Mouse (Mus musculus) gastrocnemius, postnatal 36 days (tissue): ENCODE data around the gene Mrpl2. TPM values are rescaled to one million over a fixed set of nuclear protein-coding genes. Genes with fewer than 3 reads are reported as not detected.

Source experiments
- DNase-seq, 2 experiments: peaks; one replicate each; pipeline ENCODE4 v3.0.0; 2022
- intact Hi-C: fragments of 180-260 bp; cut with DNase I; formaldehyde crosslinking; loops from one replicate; pipeline ENCODE4 v1.15.1; 2025
- long read RNA-seq, 2 experiments: library from polyadenylated mRNA; stranded (forward); transcript quantifications; one replicate each; pipeline ENCODE4 v2.0.0; 2021
- total RNA-seq, 2 experiments: library from RNA; stranded (reverse); gene quantifications; 2 replicates each; pipeline ENCODE4 v1.2.3; 2021

The Mrpl2 gene
- 100 to 1,000 TPM in 1 of 2 experiments, 10 to 100 TPM in 1; 99.4 to 102 TPM for total RNA-seq
- long read RNA-seq, experiment 1, transcript Mrpl2-201 (7 exons, 1,031 nt): major isoform, 96 of 111 reads
- long read RNA-seq, experiment 1, partial matches to known transcripts: 4 of 111 reads
- long read RNA-seq, experiment 1, other reads (novel, unspliced or antisense): 8 of 111 reads
- long read RNA-seq, experiment 2, transcript Mrpl2-201 (7 exons, 1,031 nt): major isoform, 119 of 158 reads
- long read RNA-seq, experiment 2, partial matches to known transcripts: 5 of 158 reads
- long read RNA-seq, experiment 2, other reads (novel, unspliced or antisense): 29 of 158 reads

DNA sequence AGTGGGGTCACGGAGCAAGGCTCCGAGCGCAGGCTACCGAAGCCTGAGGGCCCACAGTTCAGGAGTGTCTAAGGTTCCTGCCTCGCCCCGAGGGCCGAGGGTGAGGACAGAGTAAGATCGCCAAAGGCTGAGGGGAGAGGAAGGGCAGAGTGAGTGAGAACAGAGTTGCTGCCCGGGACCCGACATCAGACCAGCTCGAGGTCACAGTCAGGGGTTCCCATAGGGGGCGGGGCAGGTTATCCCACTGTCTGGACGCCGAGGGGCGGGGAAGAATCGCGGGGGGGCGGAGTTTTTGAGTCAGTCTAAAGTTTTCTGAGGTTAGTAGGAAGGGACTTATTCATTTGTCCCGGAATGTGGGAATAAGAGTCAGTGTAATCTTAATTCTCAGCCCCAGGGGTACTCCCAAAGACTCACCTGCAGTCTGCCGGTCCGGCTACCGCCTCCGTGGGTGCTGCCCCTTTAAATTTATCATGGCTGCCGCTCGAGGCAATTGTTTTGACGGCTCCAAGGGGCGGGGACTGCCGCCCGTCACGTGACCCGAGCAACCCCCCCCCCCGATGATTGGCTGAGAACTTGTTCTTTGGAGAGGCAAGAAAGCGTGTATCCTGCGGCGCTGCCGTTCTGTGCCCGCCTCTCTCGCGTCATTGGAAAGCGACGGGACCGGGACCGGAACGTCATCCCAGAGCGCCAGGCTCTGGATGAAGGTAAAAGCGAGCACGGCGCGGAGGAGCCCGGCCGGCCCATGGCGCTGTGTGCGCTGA is at the start of gene Mrpl2, which contains the start of gene Klc4:
Gene Mrpl2, plus strand, starts transcription at position 669 of the 761 bp plus-strand sequence.
Gene Klc4, minus strand, starts transcription at position 462 of the 761 bp plus-strand sequence.
- DNase-seq: peak; percentile 97 to 99
- intact Hi-C loops: no loop called here

DNA sequence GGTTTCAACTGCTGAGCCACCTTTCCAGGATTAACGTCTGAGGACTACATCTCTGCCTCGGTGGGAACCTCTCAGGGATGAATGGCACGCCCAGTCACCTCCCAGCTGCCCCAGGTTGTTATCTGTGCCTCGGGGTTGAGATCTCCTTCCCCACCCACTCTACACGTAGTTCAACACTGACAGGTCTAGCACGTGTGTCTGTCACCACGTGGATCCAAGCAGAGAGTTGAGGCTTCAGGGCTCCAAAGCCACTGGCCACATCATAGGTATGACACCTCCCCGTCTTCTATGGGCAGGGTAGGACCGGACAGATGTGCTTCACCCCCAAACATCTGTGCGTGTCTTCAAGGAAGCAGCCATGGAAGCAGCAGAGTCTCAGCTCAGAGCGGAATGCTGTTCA is 48.1 kb upstream of the Mrpl2 start:
- no peak for DNase-seq
- intact Hi-C loops: no loop called here

DNA sequence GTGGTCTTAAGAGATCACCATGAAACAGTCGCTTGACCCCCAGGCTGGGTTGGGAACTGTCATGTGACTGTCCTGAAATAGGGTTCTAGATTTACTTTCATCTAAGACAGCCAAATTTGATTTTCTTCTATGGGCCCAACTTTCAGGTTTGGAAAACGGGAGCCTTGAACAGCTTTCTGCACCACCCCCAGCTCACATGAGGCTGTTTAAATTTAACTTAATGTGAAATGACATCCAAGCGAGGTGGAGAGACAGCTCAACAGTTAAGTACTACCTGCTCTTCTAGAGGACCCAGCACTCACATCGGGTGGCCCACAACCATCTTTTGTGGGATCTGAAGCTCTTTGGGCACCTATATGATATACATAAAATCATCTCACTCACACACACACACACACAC is 47.1 kb upstream of the Mrpl2 start:
- DNase-seq: no peak
- intact Hi-C loops: no loop called here

DNA sequence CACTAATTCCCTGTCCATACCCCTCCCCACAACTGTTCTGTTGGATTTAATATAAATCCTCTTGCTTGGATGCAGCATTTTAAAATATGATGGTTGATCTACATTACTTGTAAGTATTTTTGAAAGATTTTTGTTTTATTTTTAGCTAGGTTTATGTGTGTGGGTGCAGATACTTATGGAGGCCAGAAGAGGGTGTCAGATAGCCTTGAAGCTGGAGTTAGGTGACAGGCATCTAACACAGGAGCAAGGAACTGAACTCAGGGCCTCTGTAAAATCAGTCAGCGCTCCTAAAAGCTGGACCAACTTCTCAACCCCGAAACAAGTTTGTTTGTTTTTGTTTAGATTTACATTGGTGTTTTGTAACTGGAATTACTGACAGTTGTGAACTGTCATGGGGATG is 45.5 kb upstream of the Mrpl2 start:
- intact Hi-C loops: no loop called here
- DNase-seq: no peak

DNA sequence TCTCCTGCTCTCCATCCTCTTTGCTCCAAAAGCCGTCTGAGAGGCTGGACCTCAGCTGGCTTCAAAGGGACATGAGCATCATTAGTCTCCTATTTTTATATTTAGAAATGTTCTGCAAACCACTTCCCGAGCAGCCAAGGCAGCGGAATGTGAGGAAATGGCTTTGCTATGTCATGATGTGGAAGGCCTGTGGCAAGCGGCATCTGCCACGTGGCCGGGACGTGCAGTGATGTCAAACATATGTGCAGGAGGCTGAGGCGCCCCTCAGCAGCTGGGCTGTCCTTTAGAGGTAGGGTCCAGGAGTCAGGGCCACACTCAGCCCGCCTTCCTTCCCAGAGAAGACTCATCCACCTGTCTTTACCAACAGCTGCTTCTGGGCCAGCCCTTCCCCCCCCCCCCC is 43.8 kb upstream of the Mrpl2 start:
- no peak for DNase-seq
- intact Hi-C loops: no loop called here

DNA sequence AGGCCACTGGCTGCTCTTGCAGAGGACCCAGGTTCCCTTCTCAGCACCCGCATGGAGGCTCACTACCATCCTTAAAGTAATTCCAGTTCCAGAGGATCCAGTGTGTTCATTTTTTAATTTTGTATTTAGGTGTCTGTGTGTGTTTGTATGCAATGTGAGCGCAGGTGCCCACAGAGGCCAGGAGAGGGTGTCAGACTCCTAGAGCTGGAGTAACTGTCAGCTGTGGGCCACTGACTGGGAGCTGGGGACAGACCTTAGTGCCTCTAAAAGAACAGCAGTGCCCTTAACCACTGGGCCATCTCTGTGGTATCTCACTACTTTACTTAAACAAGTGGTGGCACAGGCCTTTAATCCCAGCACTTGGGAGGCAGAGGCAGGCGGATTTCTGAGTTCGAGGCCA is 42.8 kb upstream of the Mrpl2 start:
- intact Hi-C loops: no loop called here
- no peak for DNase-seq

DNA sequence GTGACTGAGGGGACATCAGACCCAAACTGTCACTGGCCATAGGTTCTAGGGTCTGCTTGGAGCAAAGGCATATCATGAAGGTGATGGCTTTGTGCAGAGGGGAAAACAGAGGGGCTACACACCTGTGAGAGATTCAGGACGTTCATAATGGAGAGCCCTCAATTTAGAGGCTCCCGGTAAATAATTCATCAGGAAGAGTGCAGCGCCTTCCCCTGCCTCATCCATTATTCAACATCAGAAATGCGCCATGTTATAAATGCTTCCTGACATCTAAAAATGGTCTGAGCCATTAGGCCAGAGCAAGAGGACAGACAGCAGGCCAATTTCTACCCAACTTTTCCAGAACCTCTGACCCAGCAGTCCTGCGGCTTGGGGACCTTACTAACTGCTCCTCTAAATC is 40.9 kb upstream of the Mrpl2 start:
- intact Hi-C loops: no loop called here
- no peak for DNase-seq

DNA sequence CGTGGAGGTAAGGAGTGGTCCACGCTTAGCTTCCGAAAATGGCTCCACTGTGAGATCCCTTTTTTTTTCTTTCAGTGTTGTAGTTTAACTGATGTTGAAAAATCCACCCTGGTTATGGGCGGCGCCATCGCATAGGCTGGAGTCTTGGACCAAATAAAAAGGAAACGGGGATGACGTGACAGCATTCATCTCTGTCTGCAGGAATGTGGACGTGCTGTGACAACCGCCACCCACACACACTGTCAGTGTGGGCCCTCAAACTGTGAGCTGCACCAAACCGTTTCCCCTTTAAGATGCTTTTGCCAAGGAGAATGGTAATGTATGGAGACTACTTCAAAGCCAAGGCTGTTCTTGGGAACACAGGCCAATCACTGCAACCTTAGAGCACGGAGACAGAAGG is 40.0 kb upstream of the Mrpl2 start:
- intact Hi-C loops: no loop called here
- no peak for DNase-seq

DNA sequence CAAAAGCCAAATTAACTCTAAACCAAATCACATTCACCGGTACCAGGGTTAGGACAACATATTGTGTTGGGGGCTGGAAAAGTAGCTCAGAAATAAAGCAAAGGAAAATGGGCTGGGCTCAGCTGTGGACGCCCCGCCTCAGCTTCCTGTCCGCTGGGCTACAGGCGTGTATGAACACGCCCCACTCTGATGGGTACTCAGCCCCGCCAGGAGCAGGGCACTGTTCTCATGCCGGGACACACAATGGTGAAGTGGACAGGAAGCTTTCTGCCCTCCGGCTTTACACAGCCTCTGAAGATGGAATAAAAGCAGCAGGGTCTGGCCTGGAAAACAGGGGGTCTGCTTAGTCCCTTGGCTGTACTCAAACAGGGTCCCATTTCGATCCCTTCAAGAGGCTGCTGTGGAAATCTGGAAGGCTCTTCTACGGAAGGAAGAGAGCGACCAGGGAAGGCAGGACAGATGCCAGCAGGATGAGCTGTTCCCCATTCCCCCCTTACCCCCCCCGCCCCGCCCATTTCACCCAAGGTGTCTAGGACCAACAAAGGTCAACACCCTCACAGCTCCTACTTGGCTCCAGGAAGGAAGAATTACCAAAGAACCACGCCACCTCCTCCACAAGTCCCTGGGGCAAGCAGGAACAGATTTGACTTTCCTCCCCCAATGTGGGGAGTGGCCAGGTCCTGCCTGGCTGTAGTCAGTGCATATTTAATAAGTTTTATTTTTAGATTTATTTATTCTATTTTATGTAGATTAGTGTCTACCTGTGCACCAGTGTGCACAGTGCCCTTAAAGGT is 36.1 kb upstream of the Mrpl2 start:
- intact Hi-C loops: no loop called here
- no peak for DNase-seq

DNA sequence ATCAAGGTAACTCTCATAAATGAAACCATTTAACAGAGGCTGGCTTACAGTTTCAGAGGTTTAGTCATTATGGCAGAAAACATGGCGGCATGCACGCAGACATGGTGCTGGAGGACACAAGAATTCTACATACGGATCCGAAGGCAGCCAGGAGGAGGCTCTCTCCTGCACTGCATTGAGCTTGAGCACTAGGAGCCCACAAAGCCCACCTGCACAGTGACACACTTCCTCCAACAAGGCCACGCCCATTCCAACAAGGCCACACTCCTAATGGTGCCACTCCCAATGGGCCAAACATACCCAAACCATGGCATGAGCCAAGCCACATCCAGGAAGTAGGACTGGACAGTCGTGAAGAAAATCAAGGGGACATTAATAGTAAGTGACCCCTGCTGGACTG is 34.7 kb upstream of the Mrpl2 start:
- no peak for DNase-seq
- intact Hi-C loops: no loop called here

DNA sequence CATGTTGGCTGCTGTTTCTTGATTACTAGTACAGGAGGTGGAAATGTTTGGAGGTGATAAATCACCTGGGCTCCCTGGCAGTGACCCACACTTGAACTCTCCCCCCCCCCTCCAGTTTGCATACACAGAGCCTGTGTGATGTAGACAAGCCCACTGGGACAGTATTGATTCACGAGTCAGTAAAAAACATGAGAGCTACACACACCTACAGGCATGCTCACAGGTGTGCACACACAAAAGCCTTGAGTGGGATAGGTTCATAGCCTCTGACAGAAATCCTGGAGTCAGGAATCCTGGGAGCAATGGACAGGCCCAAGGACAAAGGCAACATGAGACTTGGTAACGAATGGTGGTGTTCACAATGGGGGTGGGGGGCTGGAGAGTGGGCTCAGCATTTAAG is 33.8 kb upstream of the Mrpl2 start:
- intact Hi-C loops: no loop called here
- DNase-seq: no peak

DNA sequence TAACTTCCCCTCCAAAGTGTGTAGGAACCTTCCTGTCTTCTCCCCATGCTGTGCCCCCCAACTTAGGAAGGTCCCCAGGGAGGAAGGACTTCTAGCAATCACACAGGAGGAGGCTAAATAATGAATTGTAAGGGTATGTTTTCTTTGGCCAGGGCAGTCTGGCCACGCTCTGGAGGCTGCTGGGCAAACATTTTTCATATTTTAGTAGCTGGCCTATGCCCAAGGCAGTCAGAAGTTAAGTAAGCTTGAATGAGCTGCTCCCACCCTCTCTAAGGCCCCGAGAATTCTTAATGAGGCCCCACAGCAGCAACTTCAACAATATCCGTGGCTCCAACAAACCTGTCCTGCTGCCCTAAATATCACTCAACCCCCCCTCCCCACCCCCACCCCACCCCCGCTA is 33.2 kb upstream of the Mrpl2 start:
- intact Hi-C loops: no loop called here
- no peak for DNase-seq

DNA sequence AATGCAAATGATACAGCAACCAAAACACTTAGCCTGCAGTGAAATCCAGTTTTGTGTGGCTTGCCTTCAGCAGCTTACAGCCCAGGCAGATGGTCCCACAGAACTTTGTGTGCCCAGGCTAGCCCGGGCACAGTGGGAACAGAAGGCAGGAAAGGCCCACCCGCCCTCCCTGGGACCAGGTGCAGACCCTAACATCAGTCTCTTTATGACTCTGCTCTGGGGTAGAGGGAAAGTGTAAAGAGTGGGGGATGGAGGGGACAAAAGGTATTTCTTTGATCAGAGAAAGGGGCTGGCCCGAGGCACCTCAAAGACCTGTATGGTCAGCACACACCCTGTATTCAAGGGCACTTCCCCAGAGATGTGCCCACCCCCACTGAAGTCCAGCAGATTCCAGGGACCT is 32.8 kb upstream of the Mrpl2 start:
- intact Hi-C loops: no loop called here
- DNase-seq: no peak

DNA sequence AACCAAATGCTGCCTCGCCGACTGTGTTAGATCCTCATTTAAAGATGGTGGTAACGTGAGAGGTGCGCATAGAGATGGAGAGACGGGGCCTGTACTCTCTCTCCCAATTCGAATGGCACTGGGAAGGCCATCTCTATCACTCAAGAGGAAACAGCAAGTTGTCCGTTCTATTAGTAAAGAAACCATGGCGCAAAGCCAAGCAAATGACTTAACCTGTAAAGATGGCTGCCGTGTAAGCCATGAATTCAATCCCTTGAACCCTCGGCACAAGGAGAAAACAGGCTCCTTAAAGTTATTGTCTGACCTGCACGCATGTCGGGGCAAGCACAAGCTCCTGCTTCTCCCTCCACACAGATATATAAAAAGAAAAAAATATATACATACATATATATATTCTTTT is 28.2 kb upstream of the Mrpl2 start:
- intact Hi-C loops: no loop called here
- DNase-seq: no peak

DNA sequence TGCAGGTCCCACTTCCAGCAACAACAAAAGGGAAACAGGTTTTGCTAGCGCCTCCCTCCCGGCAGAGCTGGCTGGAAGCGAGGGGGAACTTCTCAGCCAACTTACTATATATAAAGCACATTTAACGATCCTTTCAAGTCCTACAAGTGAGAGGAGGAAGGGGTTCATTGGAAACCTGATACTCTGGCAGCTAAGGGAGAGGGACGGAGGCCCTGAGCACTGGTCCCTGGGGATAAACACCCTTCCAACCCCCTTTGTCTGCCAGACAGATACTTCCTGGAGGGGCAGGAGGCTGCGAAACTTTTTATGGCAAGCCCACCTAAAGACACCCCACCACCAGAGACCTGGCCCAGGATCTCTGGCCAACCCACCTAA is 27.6 kb upstream of the Mrpl2 start:
- intact Hi-C loops: no loop called here
- DNase-seq: no peak

DNA sequence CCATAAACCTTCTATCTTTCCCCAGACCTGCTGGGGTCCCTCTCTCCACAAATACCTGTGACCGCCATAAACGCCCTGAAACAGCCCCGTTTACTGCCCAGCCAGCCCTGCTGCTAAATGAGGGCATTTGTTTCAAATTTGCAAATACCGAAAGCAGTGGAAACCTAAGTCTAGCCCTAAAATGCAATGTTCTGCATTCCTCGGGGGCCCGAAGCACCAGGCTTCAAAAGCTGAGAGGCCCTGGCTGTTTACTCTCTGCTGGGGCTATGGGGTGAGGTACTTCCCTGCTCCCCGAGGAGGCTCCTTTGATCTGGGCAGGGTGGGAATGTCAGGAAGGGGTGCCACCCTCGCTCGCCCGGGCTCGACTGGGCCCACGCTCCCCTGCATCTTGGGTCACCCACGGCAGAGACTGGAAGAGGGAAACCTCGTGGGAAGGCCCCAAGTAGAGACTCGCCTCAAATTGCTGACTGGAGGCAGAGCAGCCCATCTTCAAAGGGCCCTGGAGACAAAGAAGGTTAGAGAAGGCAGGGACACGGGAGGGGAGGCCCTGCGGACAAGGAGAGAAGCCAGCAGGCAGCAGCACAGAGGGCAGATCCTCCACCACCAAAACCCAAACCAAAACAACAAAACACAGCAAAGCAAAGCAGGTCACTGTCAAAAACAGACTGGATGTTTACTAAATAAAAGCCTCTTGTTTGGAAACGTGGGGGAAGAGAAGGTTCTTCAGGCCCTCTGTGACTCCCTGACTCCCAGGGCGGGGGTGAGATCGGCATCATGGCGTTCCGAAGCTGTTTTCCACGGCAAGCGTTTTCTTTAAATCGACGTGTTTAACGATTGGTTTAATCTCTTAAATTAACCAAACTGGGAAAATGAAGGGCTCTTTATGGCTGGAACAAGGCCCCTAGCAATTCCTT is 27.0 kb upstream of the Mrpl2 start:
- intact Hi-C loops: no loop called here
- DNase-seq: no peak

DNA sequence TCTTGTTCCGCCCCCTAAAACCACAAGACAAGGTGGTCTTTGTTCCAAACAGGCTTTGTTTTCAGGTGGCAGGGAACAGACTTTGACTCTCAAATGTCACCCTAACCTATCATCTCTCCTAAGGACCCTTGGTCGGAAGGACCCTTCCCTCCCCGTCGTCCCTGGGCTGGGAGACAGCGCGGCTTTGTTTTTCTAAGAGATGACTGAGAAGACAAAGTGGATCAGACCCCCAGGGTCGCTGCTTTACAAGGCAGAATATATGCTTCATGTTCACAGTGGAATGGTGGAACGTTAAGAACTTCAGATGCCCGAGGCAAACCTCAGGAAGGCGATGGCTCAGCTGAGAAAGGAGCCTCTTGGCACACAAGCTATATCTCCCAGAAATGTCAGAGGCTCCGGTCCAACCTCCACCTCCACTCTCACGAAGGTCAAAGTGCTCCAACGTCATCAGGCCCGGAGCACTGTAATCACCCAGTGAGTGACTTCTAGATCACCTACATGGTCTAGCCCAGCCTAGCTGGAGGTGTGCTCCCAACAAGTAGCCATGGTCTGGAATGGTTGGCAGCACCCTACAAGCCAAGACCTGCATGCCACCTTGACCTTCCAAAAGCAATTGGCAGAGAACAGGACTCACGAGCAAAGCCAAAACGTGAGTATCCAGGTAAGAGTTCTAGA is 26.2 kb upstream of the Mrpl2 start:
- intact Hi-C loops: no loop called here
- DNase-seq: no peak

DNA sequence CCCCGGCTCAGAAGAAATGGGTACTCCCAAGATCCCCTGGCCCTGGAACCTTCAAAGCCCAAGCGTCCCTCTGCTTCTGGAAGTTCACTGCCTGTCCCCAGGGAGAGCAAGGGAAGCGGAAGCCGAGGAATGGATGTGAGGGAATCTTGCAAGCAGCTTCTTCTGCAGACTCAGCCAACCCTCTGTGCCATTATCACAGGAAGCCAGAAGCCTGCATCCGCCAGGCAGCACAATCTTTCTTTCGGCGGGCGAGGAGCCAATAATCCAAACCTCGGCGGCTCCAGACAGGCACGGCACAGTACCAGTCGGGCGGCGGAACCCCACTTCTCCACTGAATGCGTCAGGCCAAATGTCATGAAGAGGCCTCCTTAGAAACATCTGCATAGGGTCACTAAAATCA is 24.7 kb upstream of the Mrpl2 start:
- intact Hi-C loops: no loop called here
- no peak for DNase-seq

DNA sequence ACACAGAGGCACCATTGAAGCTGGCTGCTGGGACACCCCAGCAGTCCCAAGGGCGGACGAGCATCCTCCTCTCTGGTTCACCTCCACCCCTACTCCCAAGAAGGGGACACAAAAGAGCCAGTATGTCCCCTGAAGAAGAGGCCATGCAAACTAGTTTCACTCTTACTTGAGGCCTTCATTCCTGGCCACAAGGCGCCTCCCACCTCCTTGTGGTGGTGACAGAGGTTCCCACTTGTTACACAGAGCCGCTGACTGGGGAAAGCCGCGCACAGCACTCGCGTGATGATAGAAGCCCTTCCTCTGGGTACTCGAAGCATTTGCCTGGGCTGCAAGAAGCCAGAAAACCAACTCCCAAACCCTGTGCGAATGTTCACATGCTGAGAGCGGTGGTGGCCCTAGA is 23.8 kb upstream of the Mrpl2 start:
- intact Hi-C loops: no loop called here
- DNase-seq: no peak
